Mouse (Mus musculus) hindbrain, embryonic 14.5 days (tissue): Measurements from ENCODE around the gene Pik3r3. TPM values are rescaled to one million over a fixed set of nuclear protein-coding genes. Genes with fewer than 3 reads are reported as not detected.

Source experiments
- ATAC-seq: fragments of 200-750 bp; cut with Nextera tagmentation; 2 replicates; pipeline ENCODE4 v1.8.0; 2017; ENCODE audit warnings: moderate number of reproducible peaks, mild to moderate bottlenecking, moderate TSS enrichment, moderate library complexity; ENCODE audit not compliant: low FRiP score
- DNase-seq: peaks from one replicate; pipeline ENCODE4 v3.0.0-alpha.2; 2015; ENCODE audit warnings: low spot score
- H3K27ac ChIP-seq: fragments of 300-500 bp; sonication (generic); 2 replicates; pipeline ENCODE4 v1.5.1; 2014; ENCODE audit warnings: mild to moderate bottlenecking, moderate library complexity
- H3K27me3 ChIP-seq: fragments of 300-500 bp; sonication (generic); 2 replicates; pipeline ENCODE4 v1.6.1; 2014; ENCODE audit warnings: mild to moderate bottlenecking, low read length, mixed read lengths; ENCODE audit not compliant: control insufficient read depth, insufficient read depth
- H3K36me3 ChIP-seq: fragments of 300-500 bp; sonication (generic); replicated peaks from 2 replicates; pipeline ENCODE4 v1.6.1; 2014; ENCODE audit not compliant: control insufficient read depth, insufficient read depth
- H3K4me1 ChIP-seq: fragments of 300-500 bp; sonication (generic); replicated peaks from 2 replicates; pipeline ENCODE4 v1.6.1; 2014; ENCODE audit warnings: antibody characterized with exemption, low read length, mixed read lengths; ENCODE audit not compliant: control insufficient read depth, insufficient read depth
- H3K4me2 ChIP-seq: fragments of 300-500 bp; sonication (generic); replicated peaks from 2 replicates; pipeline ENCODE4 v1.6.1; 2014; ENCODE audit warnings: mild to moderate bottlenecking, moderate library complexity
- H3K4me3 ChIP-seq: fragments of 300-500 bp; sonication (generic); replicated peaks from 2 replicates; pipeline ENCODE4 v1.5.1; 2014; ENCODE audit warnings: mild to moderate bottlenecking, low read length
- H3K9ac ChIP-seq: fragments of 300-500 bp; sonication (generic); 2 replicates; pipeline ENCODE4 v1.6.1; 2014
- H3K9me3 ChIP-seq: fragments of 300-500 bp; sonication (generic); 2 replicates; pipeline ENCODE4 v1.6.1; 2016; ENCODE audit warnings: low read length; ENCODE audit not compliant: control insufficient read depth
- WGBS: fragments of 180-500 bp; shearing (Covaris S2); extraction: QIAGEN DNeasy Blood & Tissue Kit; methylation state at CpG from one replicate; pipeline ENCODE4 v1.1.7; 2014; 5-methylcytosine and 5-hydroxymethylcytosine counted together
- polyA plus RNA-seq: library from polyadenylated mRNA; unstranded; fragments of >200 nt; fragmentation: Nextera tagmentation; extraction: Ambion mirVana; gene quantifications from 2 replicates; pipeline ENCODE4 v1.2.1, GENCODE M21; 2014

The Pik3r3 gene
- 66.3 and 69.0 TPM in 2 replicates for polyA plus RNA-seq

- H3K9me3 ChIP-seq: no peaks in the 10 kb centered on the region
- H3K4me3 ChIP-seq: peak within 1 kb of the TSS; percentile 58
- H3K9ac ChIP-seq: peak within 1 kb of the TSS; percentile 83
- DNase-seq: peak; percentile 97
- H3K27ac ChIP-seq: peak within 1 kb of the TSS; percentile 100
- no peaks in the 10 kb centered on the region for H3K27me3 ChIP-seq
- peaks cover 10% of the 10 kb centered on the region; the same call in 1 of the 2 replicates for H3K4me1 ChIP-seq
- WGBS: under 1% methylated on average over 53 of the region's 53 CpGs
- ATAC-seq: peak; percentile 99
- no peaks in the 10 kb centered on the region for H3K36me3 ChIP-seq
- peak within 1 kb of the TSS; percentile 71 for H3K4me2 ChIP-seq
Measured at GRCm38 (mm10) chr4:116221140-116221851, at the start of gene Pik3r3. Pik3r3 (plus strand) TSS chr4:116221618.

GRCm38 (mm10) chr4:116173072-116173471 lies 48.3 kb upstream of the Pik3r3 start, which contains the start of the genes 1700042G07Rik and Gm49337:
1700042G07Rik (plus strand) TSS chr4:116173372.
Gm49337 (plus strand) TSS chr4:116173384.
- H3K36me3 ChIP-seq: no peaks in the 10 kb centered on the region
- no peak within 1 kb of the TSS for H3K9ac ChIP-seq
- H3K27ac ChIP-seq: no peak within 1 kb of the TSS
- H3K4me3 ChIP-seq: no peak within 1 kb of the TSS
- H3K4me1 ChIP-seq: peaks cover 22% of the 10 kb centered on the region
- H3K9me3 ChIP-seq: no peaks in the 10 kb centered on the region
- 83% methylated on average over 6 of the region's 6 CpGs for WGBS
- DNase-seq (no peak), ATAC-seq (no peak)
- no peaks in the 10 kb centered on the region for H3K27me3 ChIP-seq
- no peak within 1 kb of the TSS for H3K4me2 ChIP-seq

GRCm38 (mm10) chr4:116173752-116174151 lies 47.7 kb upstream of the Pik3r3 start:
- ATAC-seq (no peak), DNase-seq (no peak)
- H3K27ac ChIP-seq: no peak overlapping the region

GRCm38 (mm10) chr4:116174466-116175116 lies 46.8 kb upstream of the Pik3r3 start:
- Histone ChIP-seq H3K4me1 (peaks cover 22% of the 10 kb centered on the region), H3K27me3 (no peaks in the 10 kb centered on the region), H3K36me3 (no peaks in the 10 kb centered on the region), H3K9ac (no peak overlapping the region), H3K4me2 (no peak overlapping the region), H3K4me3 (no peak overlapping the region), H3K27ac (no peak overlapping the region), H3K9me3 (no peaks in the 10 kb centered on the region)
- WGBS: 49% methylated on average over 6 of the region's 6 CpGs
- ATAC-seq (no peak), DNase-seq (no peak)

More at GRCm38 (mm10) chr4:116173752-116174151, 47.7 kb upstream of the Pik3r3 start:
- Histone ChIP-seq H3K9ac (no peak overlapping the region), H3K36me3 (no peaks in the 10 kb centered on the region), H3K4me2 (no peak overlapping the region), H3K27me3 (no peaks in the 10 kb centered on the region), H3K4me3 (no peak overlapping the region), H3K9me3 (no peaks in the 10 kb centered on the region), H3K4me1 (peaks cover 22% of the 10 kb centered on the region)
- 94% methylated on average over 4 of the region's 4 CpGs for WGBS

GRCm38 (mm10) chr4:116175136-116175535 lies 46.3 kb upstream of the Pik3r3 start:
- H3K9ac ChIP-seq: no peak overlapping the region
- H3K4me2 ChIP-seq: no peak overlapping the region
- no peak for ATAC-seq

GRCm38 (mm10) chr4:116175711-116176542 lies 45.5 kb upstream of the Pik3r3 start:
- Histone ChIP-seq H3K9me3 (no peaks in the 10 kb centered on the region), H3K36me3 (no peaks in the 10 kb centered on the region), H3K4me3 (no peak overlapping the region), H3K27me3 (no peaks in the 10 kb centered on the region), H3K4me2 (no peak overlapping the region; the same call in 1 of the 2 replicates), H3K27ac (peak overlapping the region; percentile 49; the same call in 1 of the 2 replicates), H3K4me1 (peaks cover 22% of the 10 kb centered on the region), H3K9ac (peak overlapping the region; percentile 34; the same call in 1 of the 2 replicates)
- WGBS: 73% methylated on average over 7 of the region's 7 CpGs
- DNase-seq (no peak), ATAC-seq (no peak)

More at GRCm38 (mm10) chr4:116175136-116175535, 46.3 kb upstream of the Pik3r3 start:
- Histone ChIP-seq H3K9me3 (no peaks in the 10 kb centered on the region), H3K27me3 (no peaks in the 10 kb centered on the region), H3K4me1 (peaks cover 22% of the 10 kb centered on the region), H3K4me3 (no peak overlapping the region), H3K36me3 (no peaks in the 10 kb centered on the region), H3K27ac (no peak overlapping the region)
- DNase-seq: no peak

- DNase-seq: peak; percentile 60
- ATAC-seq: peak; percentile 90
- peaks cover 22% of the 10 kb centered on the region for H3K4me1 ChIP-seq
- WGBS: 20% methylated on average over 10 of the region's 10 CpGs
- H3K27me3 ChIP-seq: no peaks in the 10 kb centered on the region
- H3K4me2 ChIP-seq: peak overlapping the region; percentile 33
- no peaks in the 10 kb centered on the region for H3K36me3 ChIP-seq
- no peaks in the 10 kb centered on the region for H3K9me3 ChIP-seq
- no peak overlapping the region for H3K4me3 ChIP-seq
- peak overlapping the region; percentile 49; the same call in 1 of the 2 replicates for H3K27ac ChIP-seq
- H3K9ac ChIP-seq: peak overlapping the region; percentile 34
Measured at GRCm38 (mm10) chr4:116176543-116176988, 44.9 kb upstream of the Pik3r3 start.

- Histone ChIP-seq H3K9ac (no peak overlapping the region), H3K36me3 (no peaks in the 10 kb centered on the region), H3K4me2 (peak overlapping the region; percentile 33), H3K9me3 (no peaks in the 10 kb centered on the region), H3K27me3 (no peaks in the 10 kb centered on the region), H3K4me3 (no peak overlapping the region), H3K27ac (peak overlapping the region; percentile 49; the same call in 1 of the 2 replicates), H3K4me1 (peaks cover 22% of the 10 kb centered on the region)
- WGBS: 30% methylated on average over 4 of the region's 5 CpGs
- ATAC-seq (0 out of 2 replicates have a peak, but pooled peaks have one; percentile 36), DNase-seq (no peak)
Measured at GRCm38 (mm10) chr4:116177140-116177539, 44.3 kb upstream of the Pik3r3 start.
